Mouse (Mus musculus): ENCODE data around the gene Mrps35.

- TF ChIP-seq CTCF (IDR thresholded peaks at IDR 0.05; ENCODE audit: control insufficient read depth, insufficient read depth, insufficient replicate concordance, low read depth, low read length) (no peak), POLR2A (IDR thresholded peaks at IDR 0.05; ENCODE audit: control insufficient read depth, low read depth, low read length) (no peak)
Measured at GRCm38 (mm10) chr6:147017906-147018305, 24.7 kb upstream of the Mrps35 start.
